Mouse (Mus musculus) yolk sac, embryonic 10.5 days (tissue): ENCODE measurements at regions not wholly inside any gene's neighbourhood (a gene's known extent, or its start where the extent isn't known, plus 50 kb on each side); places are given as distances from the start of the nearest gene placed in this dataset.
"Not testable (repeated sequence)": the region's sequence is repeated elsewhere in the genome, so short reads cannot be mapped to it uniquely, and the experiment has no call there.

ENCODE experiments used
- DNase-seq: peaks from one replicate; pipeline ENCODE4 v3.0.0-alpha.2; 2017; ENCODE audit warnings: low spot score

DNA sequence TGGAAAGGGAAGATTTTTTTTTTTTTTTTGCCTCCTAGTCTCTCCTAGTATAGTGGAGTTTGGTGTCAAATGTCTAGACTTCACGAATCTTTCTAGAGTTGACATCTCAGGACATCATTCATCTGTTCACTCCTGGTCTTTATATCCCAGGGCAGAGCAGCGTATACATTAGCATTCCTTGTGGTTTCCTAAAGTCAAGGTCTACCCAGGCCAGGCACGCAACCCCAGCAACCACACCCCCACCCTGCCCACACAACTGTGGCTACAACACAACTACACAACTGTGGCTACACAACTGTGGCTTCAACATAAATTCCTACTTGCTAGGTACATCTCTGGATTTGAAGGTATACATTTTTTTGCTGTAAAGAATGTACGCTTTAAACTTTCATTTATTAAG, 122.2 kb downstream of the Ppp1r3a start:
- no peak for DNase-seq

DNA sequence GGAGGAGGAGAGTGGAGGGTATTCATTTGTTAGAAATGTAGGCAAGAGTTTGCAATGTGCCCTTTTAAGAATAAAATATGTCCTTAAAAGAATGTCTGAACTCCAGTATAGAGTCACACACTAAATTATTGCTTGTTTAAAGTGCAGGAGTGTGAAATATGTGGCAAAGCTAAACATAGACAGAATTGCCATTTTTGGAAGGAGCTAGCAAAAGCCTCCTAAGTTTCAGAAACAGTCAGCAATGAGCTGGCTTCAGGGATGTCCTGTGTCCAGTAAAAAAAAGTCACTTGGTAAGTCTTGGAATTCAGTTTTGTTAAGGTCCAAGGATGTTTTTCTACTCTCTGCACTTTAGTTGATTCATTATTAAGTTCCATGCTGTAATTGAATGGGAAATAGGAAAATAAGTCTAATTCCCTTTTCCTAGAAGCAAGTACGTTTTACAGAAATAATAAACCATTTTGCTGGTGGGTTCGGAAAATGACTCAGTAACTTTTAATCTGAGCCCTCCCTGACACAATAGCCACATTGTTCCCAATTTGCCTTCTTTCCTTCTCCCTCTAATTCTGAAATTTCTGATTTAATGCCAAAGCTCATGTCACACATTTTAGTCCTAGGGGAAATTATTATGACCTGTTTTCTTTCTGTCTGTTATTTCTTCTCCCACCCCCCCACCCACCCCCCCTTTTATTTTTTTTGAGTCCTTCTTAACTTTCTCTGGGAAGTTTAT, 123.2 kb downstream of the Ppp1r3a start:
- no peak for DNase-seq

- no peak for DNase-seq
These were observed 138.4 kb downstream of the Ppp1r3a start for GRCm38 (mm10) chr6:14616629-14617028.

DNA sequence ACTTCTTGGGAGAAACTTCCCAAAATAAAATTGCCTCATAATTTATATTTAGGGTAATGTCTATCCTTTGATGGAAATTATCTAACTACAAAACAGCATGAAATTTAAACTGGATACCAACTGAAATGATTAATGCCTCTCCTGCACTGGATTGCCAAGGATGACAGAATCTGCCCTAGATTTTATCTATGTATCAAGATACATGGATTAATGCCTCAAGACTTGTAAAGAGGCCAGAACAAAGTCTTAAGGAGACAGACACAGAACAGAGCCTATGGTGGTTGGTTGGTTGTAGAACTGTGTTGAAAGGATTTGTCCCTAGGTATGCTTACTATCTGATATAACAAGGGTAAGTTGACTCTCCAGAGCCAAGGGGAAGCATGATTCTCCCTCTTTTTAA, 147.0 kb downstream of the Ppp1r3a start:
- DNase-seq, result no peak

DNA sequence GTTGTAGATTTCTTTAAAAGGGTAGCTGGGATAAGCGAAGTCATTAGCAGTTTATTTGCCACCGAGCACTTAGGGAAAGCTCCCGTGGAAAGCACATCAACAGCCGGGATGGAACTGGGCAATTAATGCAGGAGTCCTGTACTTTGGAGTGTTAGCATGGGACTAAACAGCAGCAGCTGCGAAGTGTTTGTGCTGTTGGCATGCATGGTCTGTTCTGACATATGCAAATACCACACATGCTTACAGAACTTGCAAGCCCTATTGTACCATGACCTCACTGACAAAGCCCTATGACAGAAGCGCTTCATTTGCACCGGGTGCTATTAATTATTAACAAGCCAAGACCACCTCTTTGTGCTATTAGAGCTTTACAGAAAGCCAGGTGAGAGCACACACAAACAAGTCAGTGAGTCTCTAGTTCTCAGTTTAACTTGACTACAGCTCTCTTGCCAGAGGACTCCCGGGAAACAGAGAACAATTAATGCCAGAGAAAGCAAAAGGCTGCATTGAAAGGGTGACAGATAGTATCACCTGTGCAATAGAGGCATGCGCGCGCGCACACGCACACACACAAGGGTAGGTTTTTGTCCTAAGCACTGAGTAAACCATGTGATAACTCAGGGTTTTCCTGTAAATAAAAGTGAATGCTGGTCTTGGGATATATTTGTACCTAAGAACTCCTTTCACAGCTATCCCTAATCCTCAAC, 154.4 kb downstream of the Ppp1r3a start:
- peak; percentile 29 for DNase-seq

GRCm38 (mm10) chr6:14596880-14597466, 158.1 kb downstream of the Ppp1r3a start:
- DNase-seq, result no peak

- no peak for DNase-seq
These were observed 169.2 kb downstream of the Ppp1r3a start for GRCm38 (mm10) chr6:14585827-14586226.

GRCm38 (mm10) chr6:14583829-14584228, 171.2 kb downstream of the Ppp1r3a start:
- DNase-seq, result no peak

DNA sequence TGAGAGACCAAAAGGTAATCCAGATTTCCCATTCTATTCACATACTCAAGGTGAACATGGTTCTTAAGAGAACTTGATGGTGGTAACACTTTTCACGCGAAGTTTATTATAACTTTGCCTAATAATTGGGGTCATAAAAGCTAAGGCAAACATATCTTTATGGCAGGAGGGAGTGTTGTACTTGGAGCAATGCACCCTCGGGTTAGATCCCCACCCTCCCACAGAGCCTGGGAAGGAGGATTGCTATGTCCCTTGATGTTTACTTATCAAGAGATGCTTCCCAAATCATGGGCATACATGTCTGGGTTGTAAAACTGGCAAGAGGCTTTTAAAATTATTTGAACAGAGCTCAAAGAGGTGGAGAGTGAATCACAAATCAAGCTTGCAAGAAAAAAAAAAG, 180.5 kb downstream of the Ppp1r3a start:
- no peak for DNase-seq

GRCm38 (mm10) chr6:14573001-14573400, 182.1 kb downstream of the Ppp1r3a start:
- no peak for DNase-seq

- DNase-seq, result no peak
These were observed 214.7 kb downstream of the Ppp1r3a start for GRCm38 (mm10) chr6:14540333-14540732.

DNA sequence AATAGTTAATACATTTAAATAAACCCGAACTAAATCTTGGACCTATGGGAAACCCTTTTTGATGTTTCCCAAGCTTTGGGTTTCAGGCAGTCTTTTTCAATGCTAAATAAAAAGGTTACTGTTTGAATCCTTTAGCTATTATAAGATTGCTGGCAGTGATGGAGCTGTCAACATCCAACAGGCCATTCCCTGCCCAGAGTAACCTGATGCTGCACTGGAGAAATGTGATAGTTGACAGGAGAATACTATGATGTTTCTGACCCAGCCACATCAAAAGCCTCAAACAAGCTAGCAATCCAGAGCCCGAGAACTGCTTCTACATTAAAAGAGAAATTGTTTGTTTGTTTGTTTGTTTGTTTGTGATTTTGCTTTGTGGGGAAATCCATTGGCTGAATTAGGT, 226.0 kb downstream of the Ppp1r3a start:
- DNase-seq, result no peak

DNA sequence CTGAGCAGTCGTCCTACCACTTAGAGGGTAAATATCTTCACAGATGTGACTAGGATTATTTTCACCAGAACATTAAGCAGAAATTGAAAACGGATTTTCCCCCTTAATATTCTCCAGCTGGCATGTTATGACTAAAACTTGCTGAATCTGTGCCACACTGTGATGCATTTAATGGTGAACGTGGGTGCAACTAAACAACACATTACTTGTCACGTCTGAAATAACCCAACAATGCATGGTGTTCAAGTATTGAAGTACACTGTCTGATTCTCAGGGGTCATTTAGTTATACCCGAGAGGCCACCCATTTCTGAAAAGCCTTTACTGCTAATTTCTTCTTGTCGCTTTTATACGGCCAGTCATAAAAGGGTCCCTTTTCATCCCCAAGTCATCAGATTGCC, 226.5 kb downstream of the Ppp1r3a start:
- no peak for DNase-seq

GRCm38 (mm10) chr6:14522742-14523141, 232.3 kb downstream of the Ppp1r3a start:
- no peak for DNase-seq

- DNase-seq, result no peak
These were observed 233.8 kb downstream of the Ppp1r3a start for GRCm38 (mm10) chr6:14521321-14521720.

- no peak for DNase-seq
These were observed 250.9 kb downstream of the Ppp1r3a start for GRCm38 (mm10) chr6:14504171-14504570.

- DNase-seq, result no peak
These were observed 254.4 kb downstream of the Ppp1r3a start for GRCm38 (mm10) chr6:14500663-14501062.

DNA sequence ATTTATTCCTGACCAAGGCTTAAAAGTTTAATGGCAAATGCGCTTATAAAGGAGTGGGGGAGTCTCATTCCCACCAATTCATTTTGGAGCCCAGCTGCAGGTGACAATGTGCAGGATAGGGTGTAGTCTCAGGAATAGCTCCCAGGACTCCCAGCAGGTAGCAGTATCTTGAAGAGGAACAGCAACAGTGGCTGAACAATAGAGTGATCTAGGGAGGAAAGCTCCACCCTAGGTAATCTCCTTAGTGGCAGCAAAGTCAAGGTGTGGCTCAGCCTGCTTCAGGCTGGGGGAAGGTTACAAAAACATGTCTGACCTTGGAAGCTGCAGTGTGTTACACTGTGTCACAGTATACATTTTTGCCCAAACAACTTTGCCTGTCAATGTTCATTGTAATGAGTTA, 255.2 kb downstream of the Ppp1r3a start:
- DNase-seq, result not testable (repeated sequence)

- not testable (repeated sequence) for DNase-seq
These were observed 268.4 kb downstream of the Ppp1r3a start for GRCm38 (mm10) chr6:14486642-14487041.

GRCm38 (mm10) chr6:14456394-14456793, 298.7 kb downstream of the Ppp1r3a start:
- DNase-seq, result no peak

DNA sequence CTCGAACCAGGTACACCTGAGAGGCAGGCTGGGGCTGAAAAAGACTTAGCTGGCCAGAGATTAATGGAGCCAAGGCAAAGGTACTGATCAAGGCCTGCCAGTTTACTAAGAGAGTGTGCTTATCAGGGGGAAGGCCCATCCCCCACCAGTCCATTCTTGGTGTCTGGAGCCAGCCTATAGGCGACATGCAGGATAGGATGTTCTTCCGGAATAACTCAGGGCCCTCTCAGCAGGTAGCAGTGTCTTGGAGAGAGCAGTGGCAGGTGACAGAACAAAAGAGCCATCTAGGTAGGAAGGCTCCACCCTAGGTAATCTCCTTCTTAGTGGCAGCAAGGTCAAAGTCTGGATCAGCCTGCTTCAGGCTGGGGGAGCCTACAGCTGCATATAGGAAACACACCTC, 301.8 kb downstream of the Ppp1r3a start:
- DNase-seq, result not testable (repeated sequence)

DNA sequence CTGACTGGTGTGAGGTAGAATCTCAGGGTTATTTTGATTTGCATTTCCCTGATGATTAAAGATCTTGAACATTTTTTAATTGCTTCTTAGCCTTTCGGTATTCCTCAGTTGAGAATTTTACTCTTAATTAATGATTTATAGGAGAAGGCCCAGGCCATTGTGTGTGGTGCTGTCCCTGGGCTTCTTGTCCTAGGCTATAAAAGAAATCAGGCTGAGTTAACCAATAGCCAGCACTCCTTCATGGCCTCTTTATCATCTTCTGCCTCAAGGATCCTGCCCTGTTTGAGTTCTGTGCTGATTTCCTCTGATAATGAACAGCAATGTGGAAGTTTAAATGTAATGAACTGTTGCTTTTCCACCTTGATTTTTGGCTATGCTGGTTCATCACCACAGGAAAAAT, 323.3 kb downstream of the Ppp1r3a start:
- DNase-seq, result no peak

GRCm38 (mm10) chr6:14409772-14410171, 345.3 kb downstream of the Ppp1r3a start:
- no peak for DNase-seq
